Mouse (Mus musculus): ENCODE data around the gene Col6a2.
A peak's percentile ranks its signal among the peaks of the same experiment; 100 is the strongest.

Gene Col6a2

DNA sequence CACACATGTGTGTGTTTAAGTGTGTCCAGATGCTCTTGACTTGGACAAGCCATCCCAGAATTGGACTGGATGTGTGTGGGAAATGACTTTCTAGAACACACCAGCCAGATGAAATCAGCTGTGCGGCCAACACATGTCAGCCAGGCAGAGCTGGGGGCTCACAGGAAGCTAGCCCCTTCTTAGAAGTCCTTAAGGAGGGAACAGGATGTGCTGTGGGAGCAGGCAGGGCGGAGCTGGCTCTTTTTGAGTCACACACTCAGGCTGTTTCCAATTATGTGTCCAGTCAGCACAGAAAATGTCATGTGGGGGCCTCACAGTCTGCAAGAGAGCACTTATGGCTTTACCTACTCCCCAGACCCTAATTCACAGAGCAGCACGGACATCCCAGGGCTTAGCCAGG is 12.6 kb upstream of the Col6a2 start:
- no peak for DNase-seq (ENCODE audit: low spot score)

GRCm38 (mm10) chr10:76634584-76634983 is 11.2 kb upstream of the Col6a2 start:
- DNase-seq (ENCODE audit: low spot score): no peak

- no peak for DNase-seq (ENCODE audit: low spot score)
Measured at GRCm38 (mm10) chr10:76634094-76634571, 10.7 kb upstream of the Col6a2 start.

- peak; percentile 17 for DNase-seq (ENCODE audit: low spot score)
Measured at GRCm38 (mm10) chr10:76632630-76633029, 9.2 kb upstream of the Col6a2 start.

DNA sequence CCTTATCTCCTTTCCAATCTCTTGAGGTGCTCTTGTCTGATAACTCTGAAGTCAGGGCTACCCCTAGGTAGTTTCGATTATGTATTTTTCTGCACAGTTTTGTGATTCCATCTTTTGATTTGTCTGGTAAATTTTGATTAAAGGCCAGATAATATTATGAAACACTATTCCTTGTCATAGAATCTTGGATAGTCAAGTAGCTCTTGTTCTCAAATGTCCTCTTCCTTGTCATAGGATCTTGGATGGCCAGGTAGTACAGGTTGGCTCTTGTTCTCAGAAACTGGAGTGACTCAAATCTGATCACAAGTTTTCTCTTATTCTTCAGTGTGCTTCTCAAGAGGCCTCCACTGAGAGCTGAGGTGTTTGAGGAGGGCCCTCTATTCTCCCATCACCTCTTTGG is 7.2 kb upstream of the Col6a2 start:
- DNase-seq (ENCODE audit: low spot score): no peak

DNA sequence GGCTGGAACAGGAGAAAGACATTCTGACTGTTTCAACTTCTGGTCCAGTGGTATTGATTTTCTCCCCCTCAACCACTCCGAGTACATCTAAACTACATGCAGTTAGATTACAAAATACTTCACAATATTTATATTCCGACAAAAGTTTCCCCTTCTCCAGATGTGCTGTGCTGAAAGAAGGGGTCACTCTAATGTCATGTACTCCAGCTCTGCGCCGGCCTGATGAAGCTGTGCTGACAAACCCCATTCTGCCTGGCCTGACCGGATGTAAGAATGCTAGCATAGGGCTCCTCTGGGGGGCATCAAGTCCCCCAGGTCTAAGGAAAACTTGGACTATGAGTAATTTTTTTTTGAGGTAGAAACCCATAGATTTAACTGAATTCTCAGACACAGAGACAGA is 4.3 kb upstream of the Col6a2 start:
- no peak for DNase-seq (ENCODE audit: low spot score)

DNA sequence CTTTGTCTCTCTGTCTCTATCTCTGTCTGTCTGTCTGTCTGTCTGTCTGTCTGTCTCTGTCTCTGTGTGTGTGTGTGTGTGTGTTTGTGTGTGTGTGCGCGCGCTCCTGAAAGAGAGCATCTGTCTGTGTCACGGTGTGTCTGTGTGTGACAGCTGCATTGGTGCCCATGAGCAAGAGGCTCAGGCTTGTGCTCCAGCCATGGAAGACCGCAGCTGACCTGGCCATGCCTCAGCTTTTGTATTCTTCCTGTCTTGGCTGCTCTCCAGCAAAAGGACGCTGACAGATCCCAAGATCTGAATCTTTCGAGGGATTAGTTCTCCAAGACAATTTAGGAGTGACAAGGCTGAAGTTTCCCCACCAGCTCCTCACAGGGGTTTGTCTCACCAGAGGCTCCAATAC is 1.5 kb upstream of the Col6a2 start:
- DNase-seq (ENCODE audit: low spot score): no peak

DNA sequence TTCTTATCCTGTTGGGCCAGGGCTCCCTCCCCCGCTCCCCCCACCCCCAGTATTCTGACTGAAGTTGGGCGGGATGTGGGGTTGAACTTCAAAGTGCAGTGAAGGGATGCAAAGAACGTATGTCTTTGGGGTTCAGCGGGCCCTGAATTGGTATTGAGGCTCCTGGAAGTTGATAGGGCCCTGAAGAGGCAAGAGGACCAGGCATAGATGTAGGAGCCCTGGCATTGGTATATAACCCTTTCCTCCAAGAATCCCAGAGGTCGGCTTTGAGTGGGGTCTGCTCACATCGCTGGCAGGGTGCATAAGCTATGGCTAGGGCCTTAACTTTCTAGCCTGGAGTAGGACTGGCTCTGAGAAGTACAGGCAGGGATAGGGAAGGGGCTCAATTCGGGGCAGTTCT is 304 bp upstream of the Col6a2 start:
- no peak for DNase-seq (ENCODE audit: low spot score)

- DNase-seq (ENCODE audit: low spot score): no peak
Measured at GRCm38 (mm10) chr10:76622411-76622810, 1.0 kb downstream of the Col6a2 start.

DNA sequence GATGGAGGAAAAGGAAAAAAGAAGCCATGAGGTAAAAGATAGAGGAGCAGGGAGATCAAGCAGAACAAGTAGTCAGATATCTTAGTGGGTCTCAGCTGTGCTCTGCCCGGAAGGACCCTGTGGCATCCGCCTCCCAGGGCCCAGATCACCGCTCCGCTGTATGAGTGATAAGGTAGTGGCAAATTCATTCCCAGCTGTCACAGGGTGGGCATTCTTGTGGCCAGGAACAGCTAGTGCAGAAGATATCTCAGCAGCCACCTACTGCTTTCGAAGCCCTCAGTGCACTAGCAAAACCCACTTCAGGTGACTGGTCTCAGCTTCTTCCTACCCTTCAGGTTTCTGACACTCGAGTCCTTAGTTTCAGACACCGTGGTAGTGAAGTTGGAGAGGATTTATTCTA is 11.0 kb downstream of the Col6a2 start:
- no peak for DNase-seq (ENCODE audit: low spot score)

GRCm38 (mm10) chr10:76602690-76603089 is 20.7 kb downstream of the Col6a2 start:
- DNase-seq (ENCODE audit: low spot score): no peak

- DNase-seq (ENCODE audit: low spot score): no peak
Measured at GRCm38 (mm10) chr10:76596338-76596737, 27.1 kb downstream of the Col6a2 start.

GRCm38 (mm10) chr10:76590197-76590596 is 33.2 kb downstream of the Col6a2 start:
- DNase-seq (ENCODE audit: low spot score): no peak

- DNase-seq (ENCODE audit: low spot score): no peak
Measured at GRCm38 (mm10) chr10:76586190-76586589, 37.2 kb downstream of the Col6a2 start.

- DNase-seq (ENCODE audit: low spot score): no peak
Measured at GRCm38 (mm10) chr10:76584138-76584537, 39.3 kb downstream of the Col6a2 start.

DNA sequence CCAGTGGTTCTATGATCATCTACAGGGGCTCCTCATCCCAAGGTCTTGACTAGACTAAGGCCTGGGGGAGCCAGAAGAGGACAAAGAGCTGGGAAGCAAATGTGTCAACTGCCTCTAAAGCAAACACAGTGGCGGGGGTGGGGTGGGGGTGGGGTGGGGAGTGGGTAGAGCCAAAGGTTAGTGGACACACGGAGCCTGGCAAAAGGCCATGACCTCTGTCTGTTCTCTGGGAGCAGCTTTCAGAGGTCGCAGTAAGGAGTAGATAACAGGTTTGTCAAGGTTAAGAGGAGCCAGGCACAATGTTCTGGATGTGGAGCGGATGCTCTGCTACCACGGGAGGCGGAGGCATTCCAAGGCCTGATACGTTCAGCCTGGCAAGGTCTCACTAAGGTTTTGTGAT is 46.5 kb downstream of the Col6a2 start:
- DNase-seq (ENCODE audit: low spot score): no peak

GRCm38 (mm10) chr10:76575374-76575773 is 48.1 kb downstream of the Col6a2 start, which contains the start of gene Ftcd:
TSS of gene Ftcd (plus strand) at chr10:76575648.
- no peak for DNase-seq (ENCODE audit: low spot score)

DNA sequence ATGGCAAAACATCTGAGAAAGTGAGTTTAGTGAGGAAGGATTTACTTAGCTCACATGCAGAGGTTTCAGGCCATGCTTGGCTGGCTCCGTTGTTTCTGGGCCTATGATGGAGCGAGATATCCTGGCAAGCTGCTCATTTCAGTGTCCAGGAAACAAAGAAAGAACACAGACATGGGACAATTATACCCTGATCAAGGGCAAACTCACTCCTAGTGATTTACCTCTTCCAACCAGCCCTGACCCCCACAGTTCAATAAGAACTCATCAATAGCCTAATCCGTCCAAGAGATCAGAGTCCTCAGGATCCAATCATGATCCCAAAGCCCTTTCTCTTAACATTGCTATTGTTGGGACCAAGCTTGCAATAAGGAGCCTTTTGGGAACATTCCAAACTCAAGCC is 51.3 kb downstream of the Col6a2 start:
- no peak for DNase-seq (ENCODE audit: low spot score)

DNA sequence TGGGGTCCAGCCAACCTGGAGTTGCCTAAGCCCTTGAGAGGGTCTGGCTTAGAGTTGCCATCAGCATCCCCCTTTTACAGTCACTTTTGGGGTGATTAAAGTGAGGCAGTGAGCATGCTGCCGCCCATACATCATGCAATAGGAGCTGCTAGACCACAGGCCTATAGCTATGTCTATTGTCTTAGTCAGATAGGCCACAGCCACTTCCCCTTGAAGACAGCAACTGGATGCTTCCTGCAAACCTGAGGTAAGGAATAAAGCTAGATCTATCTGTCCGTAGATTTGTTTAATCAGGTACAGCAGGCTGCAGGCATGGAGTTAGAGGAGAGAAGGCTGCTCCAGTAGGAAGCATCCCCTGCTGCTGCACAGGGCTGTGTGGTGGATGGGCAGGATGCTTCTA is 52.4 kb downstream of the Col6a2 start:
- DNase-seq (ENCODE audit: low spot score): no peak

DNA sequence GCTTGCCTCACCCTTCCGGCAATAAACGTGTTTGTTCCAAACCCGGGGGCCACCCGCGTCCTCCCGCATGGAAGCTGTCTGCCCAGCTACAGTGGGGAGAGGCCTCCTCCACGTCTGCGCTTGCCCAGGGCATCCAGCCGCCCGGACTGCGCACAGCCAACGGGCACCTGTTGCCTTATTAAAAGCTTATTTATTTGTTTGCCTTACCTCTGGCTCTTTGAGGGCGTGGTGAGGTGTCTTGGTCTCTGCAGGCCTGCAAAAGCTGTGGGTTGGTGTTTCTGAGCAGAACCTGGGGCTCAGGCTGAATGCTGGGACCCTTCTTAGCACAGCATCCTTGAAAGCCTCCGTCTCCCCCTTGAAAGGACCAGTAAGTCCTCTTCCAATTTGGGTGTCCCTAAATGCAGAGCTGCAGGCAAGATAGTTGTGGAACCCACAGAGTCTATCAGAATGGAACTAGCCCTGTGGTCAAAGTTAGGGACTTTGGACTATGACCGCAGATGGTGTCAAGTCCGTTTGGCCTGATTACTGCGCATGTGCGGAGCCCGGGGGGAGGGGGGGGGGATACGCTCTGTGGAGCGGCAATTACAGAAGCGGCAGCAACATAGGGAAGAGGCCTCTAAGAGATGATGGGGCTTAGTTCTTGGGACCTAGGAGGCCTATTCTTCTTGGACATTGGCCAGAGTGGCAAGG is 53.3 kb downstream of the Col6a2 start:
- DNase-seq (ENCODE audit: low spot score): no peak

DNA sequence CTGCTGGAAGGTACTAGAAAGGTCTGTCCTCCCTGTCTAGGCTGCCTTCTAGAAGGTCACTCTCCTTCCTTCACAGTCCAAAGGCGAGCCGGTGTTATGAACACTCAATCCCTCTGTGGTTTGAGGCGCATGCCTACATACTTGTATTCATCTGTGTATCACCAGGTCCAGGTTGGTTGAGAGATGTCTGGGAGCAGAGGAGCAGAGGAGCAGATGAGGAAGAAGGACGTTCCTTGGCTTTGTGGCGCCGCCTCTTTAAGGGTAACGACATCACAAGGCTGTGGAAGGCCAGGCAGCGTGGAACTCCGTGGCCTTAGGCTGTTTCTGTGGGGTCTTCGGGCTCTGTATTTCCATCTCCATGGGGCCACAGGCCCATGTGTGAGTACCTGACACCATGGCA is 61.5 kb downstream of the Col6a2 start, which contains the start of gene Spatc1l:
Gene Spatc1l (plus strand): TSS at position 301 of the 400 bp plus-strand sequence.
- no peak for DNase-seq (ENCODE audit: low spot score)

DNA sequence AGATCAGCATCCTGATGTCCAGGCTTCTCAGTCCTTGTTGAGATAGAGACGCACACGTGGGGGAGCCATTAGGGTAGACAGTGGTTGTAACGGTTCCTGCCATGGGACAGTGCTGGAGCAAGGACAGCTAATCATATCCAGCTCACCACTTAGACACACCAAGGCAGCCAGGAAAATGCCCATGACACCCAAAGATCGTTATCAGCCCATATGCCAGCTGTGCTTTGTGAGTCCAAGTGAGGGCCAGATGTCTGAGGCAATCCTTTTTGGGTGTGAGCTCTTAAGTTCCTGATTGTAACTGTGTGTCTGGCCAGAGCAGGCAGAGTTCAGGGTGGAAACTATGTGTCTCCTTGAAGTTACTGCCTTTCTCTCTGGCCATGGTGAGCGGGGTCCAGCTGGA is 69.4 kb downstream of the Col6a2 start:
- no peak for DNase-seq (ENCODE audit: low spot score)

- DNase-seq (ENCODE audit: low spot score): no peak
Measured at GRCm38 (mm10) chr10:76551556-76551955, 71.9 kb downstream of the Col6a2 start.

DNA sequence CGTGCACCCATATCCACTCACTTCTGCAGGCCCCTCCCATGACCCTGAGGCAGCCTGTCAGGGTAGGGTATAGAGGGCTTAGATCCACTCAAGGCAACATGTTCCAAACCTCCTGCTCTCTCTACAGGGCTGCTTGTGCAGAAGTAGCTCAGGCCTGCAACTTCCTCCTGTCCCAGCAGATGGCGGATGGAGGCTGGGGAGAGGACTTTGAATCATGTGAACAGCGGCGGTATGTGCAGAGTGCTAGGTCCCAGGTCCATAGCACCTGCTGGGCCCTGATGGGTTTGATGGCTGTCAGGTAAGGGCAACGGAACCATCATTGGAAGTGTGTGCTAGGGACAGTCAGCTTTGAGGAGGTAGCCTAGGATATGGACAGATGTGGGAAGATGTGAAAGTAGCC is 73.0 kb downstream of the Col6a2 start:
- no peak for DNase-seq (ENCODE audit: low spot score)
